Mouse (Mus musculus): ENCODE measurements around the gene Tcf15. TPM values are rescaled to one million over a fixed set of nuclear protein-coding genes. Genes with fewer than 3 reads are reported as not detected.

Gene Tcf15
- polyA plus RNA-seq, 1 experiment from 2014 or later, result 0.50 TPM

DNA sequence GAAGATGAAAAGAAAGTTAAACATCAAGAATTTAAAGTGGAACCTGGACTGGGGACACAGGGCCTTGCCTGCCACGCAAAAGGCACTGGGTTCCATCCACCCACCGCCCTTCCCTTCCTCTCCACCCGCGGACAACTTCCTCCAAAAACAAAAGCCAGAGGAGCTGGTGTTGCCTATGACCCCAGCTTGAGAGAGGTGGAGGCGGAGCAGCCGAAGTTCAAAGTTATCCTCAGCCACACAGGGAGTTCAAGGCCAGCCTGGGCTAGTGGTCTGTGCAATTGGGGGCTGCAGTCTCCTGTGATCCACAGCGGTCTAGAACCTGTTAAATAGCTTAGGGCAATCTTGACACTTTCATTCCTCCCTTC lies 50.0 kb downstream of the Tcf15 start:
- Histone ChIP-seq H3K27me3 (peaks cover 3% of the 10 kb centered on the region; the same call in 1 of the 2 replicates), H3K4me1 (replicated peaks) (peaks cover 25% of the 10 kb centered on the region), H3K4me2 (no peak overlapping the region), H3K27ac (replicated peaks) (no peak overlapping the region), H3K4me3 (replicated peaks) (no peak overlapping the region), H3K9ac (no peak overlapping the region), H3K9me3 (replicated peaks) (no peaks in the 10 kb centered on the region), H3K36me3 (replicated peaks) (no peaks in the 10 kb centered on the region)
- no peak for ATAC-seq (ENCODE audit: insufficient read depth)
- 51% methylated on average over 7 of the region's 7 CpGs for WGBS (ENCODE audit: insufficient replicate concordance)

DNA sequence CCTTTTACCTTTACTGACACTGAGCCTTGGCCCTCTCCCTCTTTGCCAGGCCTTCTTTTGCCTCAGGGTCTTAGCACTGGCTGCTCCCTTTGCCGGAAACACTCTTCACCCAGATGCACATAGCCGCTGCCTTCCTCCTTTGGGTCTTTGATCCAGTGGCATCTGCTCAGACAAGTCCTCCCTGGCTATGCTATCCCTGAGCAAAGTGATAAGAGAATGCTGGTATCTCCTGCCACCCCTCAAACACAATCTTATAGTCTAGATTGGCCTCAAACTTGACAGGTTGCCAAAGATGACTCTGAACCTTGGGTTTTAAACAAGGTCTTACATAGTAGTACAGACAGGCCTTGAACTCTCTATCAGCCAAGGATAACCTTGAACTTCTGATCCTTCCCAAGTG lies 51.2 kb downstream of the Tcf15 start:
- no peak overlapping the region for H3K27ac ChIP-seq (replicated peaks)
- no peaks in the 10 kb centered on the region for H3K27me3 ChIP-seq
- no peaks in the 10 kb centered on the region for H3K36me3 ChIP-seq (replicated peaks)
- H3K9ac ChIP-seq, result no peak overlapping the region
- H3K4me3 ChIP-seq (replicated peaks), result no peak overlapping the region
- ATAC-seq (ENCODE audit: insufficient read depth), result peak; percentile 40; the same call in 1 of the 2 replicates
- H3K4me2 ChIP-seq, result no peak overlapping the region
- H3K4me1 ChIP-seq (replicated peaks), result peaks cover 25% of the 10 kb centered on the region
- no peaks in the 10 kb centered on the region for H3K9me3 ChIP-seq (replicated peaks)
- WGBS (ENCODE audit: insufficient replicate concordance), result 48% methylated on average over 2 of the region's 2 CpGs

- H3K27me3 ChIP-seq, result no peaks in the 10 kb centered on the region
- H3K4me2 ChIP-seq, result no peak overlapping the region
- no peak for ATAC-seq (ENCODE audit: insufficient read depth)
- H3K9me3 ChIP-seq (replicated peaks), result no peaks in the 10 kb centered on the region
- H3K27ac ChIP-seq (replicated peaks), result no peak overlapping the region
- no peaks in the 10 kb centered on the region for H3K36me3 ChIP-seq (replicated peaks)
- H3K4me3 ChIP-seq (replicated peaks), result no peak overlapping the region
- H3K9ac ChIP-seq, result no peak overlapping the region
- peaks cover 25% of the 10 kb centered on the region for H3K4me1 ChIP-seq (replicated peaks)
- 29% methylated on average over 3 of the region's 3 CpGs for WGBS (ENCODE audit: insufficient replicate concordance)
These were observed 53.5 kb downstream of the Tcf15 start for GRCm38 (mm10) chr2:152196896-152197295.

- Histone ChIP-seq H3K27me3 (no peaks in the 10 kb centered on the region), H3K27ac (replicated peaks) (no peak overlapping the region), H3K4me2 (no peak overlapping the region), H3K9me3 (replicated peaks) (no peaks in the 10 kb centered on the region), H3K9ac (no peak overlapping the region), H3K4me1 (replicated peaks) (peaks cover 25% of the 10 kb centered on the region), H3K36me3 (replicated peaks) (no peaks in the 10 kb centered on the region), H3K4me3 (replicated peaks) (no peak overlapping the region)
- 47% methylated on average over 10 of the region's 10 CpGs for WGBS (ENCODE audit: insufficient replicate concordance)
- ATAC-seq (ENCODE audit: insufficient read depth), result no peak
These were observed 53.9 kb downstream of the Tcf15 start for GRCm38 (mm10) chr2:152197301-152197712.

Other genes with a start within 250 kb of the Tcf15 start
- 0.13 TPM in 1 of 2 replicates, not detected in the other for gene Angpt4, start 232.4 kb upstream of the Tcf15 start, polyA plus RNA-seq (2015; fragmentation: Nextera tagmentation; extraction: Ambion mirVana)
- 9.8 and 10.1 TPM in 2 replicates for gene Fam110a, start 163.3 kb upstream of the Tcf15 start, polyA plus RNA-seq (2015; fragmentation: Nextera tagmentation; extraction: Ambion mirVana)
- gene Slc52a3, start 147.1 kb upstream of the Tcf15 start, polyA plus RNA-seq (2015; fragmentation: Nextera tagmentation; extraction: Ambion mirVana), result 1.1 and 1.3 TPM in 2 replicates
- gene Scrt2, start 62.0 kb upstream of the Tcf15 start, polyA plus RNA-seq (2015; fragmentation: Nextera tagmentation; extraction: Ambion mirVana), result not detected in 2 replicates
- gene Srxn1, start 38.0 kb upstream of the Tcf15 start, polyA plus RNA-seq (2015; fragmentation: Nextera tagmentation; extraction: Ambion mirVana), result 11.1 and 11.6 TPM in 2 replicates
- 29.7 and 34.8 TPM in 2 replicates for gene Csnk2a1, start 83.3 kb downstream of the Tcf15 start, polyA plus RNA-seq (2015; fragmentation: Nextera tagmentation; extraction: Ambion mirVana)
- 10.7 and 12.3 TPM in 2 replicates for gene Tbc1d20, start 150.3 kb downstream of the Tcf15 start, polyA plus RNA-seq (2015; fragmentation: Nextera tagmentation; extraction: Ambion mirVana)
- gene Rbck1, start 189.1 kb downstream of the Tcf15 start, polyA plus RNA-seq (2015; fragmentation: Nextera tagmentation; extraction: Ambion mirVana), result 41.4 and 46.1 TPM in 2 replicates
- gene Trib3, start 200.5 kb downstream of the Tcf15 start, polyA plus RNA-seq (2015; fragmentation: Nextera tagmentation; extraction: Ambion mirVana), result 3.8 and 4.4 TPM in 2 replicates
- not detected in 2 replicates for gene Nrsn2, start 233.1 kb downstream of the Tcf15 start, polyA plus RNA-seq (2015; fragmentation: Nextera tagmentation; extraction: Ambion mirVana)